Mouse (Mus musculus) MEL (cell line): ENCODE results near the gene Lmnb2. TPM values are rescaled to one million over a fixed set of nuclear protein-coding genes. Genes with fewer than 3 reads are reported as not detected.

Experiments used
- DNase-seq: peaks from one replicate; pipeline ENCODE4 v3.0.0; 2011; ENCODE audit warnings: low read depth, low spot score
- H3K27ac ChIP-seq: 2 replicates; pipeline ENCODE4 v1.5.1; 2012; ENCODE audit warnings: low read depth, mild to moderate bottlenecking, control low read depth, low read length, moderate library complexity; ENCODE audit not compliant: control insufficient read depth
- H3K27me3 ChIP-seq, 2 experiments: fragments of 150-350 bp in 1 of 2; sonication (generic) in 1 of 2; 2 replicates each; pipeline ENCODE4 v1.6.1; 2012; ENCODE audit warnings: low read length in 2 of 2, mild to moderate bottlenecking in 2 of 2, improper control_type of control experiment in 1 of 2, moderate library complexity in 1 of 2; ENCODE audit not compliant: insufficient read depth in 2 of 2, control insufficient read depth in 1 of 2
- H3K36me3 ChIP-seq, 2 experiments: 2 replicates each; pipeline ENCODE4 v1.6.1; 2012 to 2014; ENCODE audit warnings: low read length in 2 of 2, improper control_type of control experiment in 1 of 2, inconsistent platforms in 1 of 2, mild to moderate bottlenecking in 1 of 2; ENCODE audit not compliant: insufficient read depth in 2 of 2, control insufficient read depth in 1 of 2
- H3K4me1 ChIP-seq, 2 experiments: fragments of 150-350 bp in 1 of 2; sonication (generic) in 1 of 2; 2 replicates each; pipeline ENCODE4 v1.6.1; 2012; ENCODE audit warnings: low read length in 2 of 2, improper control_type of control experiment in 1 of 2, mild to moderate bottlenecking in 1 of 2; ENCODE audit not compliant: insufficient read depth in 2 of 2, control insufficient read depth in 1 of 2
- H3K4me3 ChIP-seq, 2 experiments: fragments of 150-350 bp in 1 of 2; sonication (generic) in 1 of 2; 2 replicates each; pipeline ENCODE4 v1.5.1; 2012; ENCODE audit warnings: low read depth in 2 of 2, low read length in 2 of 2, mild to moderate bottlenecking in 2 of 2, moderate library complexity in 2 of 2, control low read depth in 1 of 2, improper control_type of control experiment in 1 of 2; ENCODE audit not compliant: control insufficient read depth in 1 of 2, insufficient read depth in 1 of 2
- H3K79me2 ChIP-seq: 2 replicates; pipeline ENCODE4 v1.6.1; 2012; ENCODE audit warnings: mild to moderate bottlenecking, low read length, moderate library complexity; ENCODE audit not compliant: control insufficient read depth, poor library complexity, insufficient read depth
- H3K9ac ChIP-seq: 2 replicates; pipeline ENCODE4 v1.6.1; 2012; ENCODE audit warnings: low read depth, mild to moderate bottlenecking, control low read depth, low read length, moderate library complexity; ENCODE audit not compliant: control insufficient read depth, poor library complexity, severe bottlenecking
- H3K9me3 ChIP-seq: fragments of 150-350 bp; sonication (generic); replicated peaks from 2 replicates; pipeline ENCODE4 v1.6.1; 2012; ENCODE audit warnings: mild to moderate bottlenecking, low read length, improper control_type of control experiment, moderate library complexity; ENCODE audit not compliant: insufficient read depth
- CHD1 ChIP-seq: IDR thresholded peaks from 2 replicates; pipeline ENCODE4 v1.6.1; 2012; ENCODE audit warnings: low read depth, mild to moderate bottlenecking, inconsistent platforms, low read length, improper control_type of control experiment
- CHD2 ChIP-seq: IDR thresholded peaks from 2 replicates; pipeline ENCODE4 v1.6.1; 2011; ENCODE audit warnings: low read length, improper control_type of control experiment
- CTCF ChIP-seq, 3 experiments: IDR thresholded peaks in 2 of 3; conservative IDR thresholded peaks in 1 of 3; 2 replicates each; pipeline ENCODE4 v1.5.1; 2011 to 2012; ENCODE audit warnings: low read length in 3 of 3, low read depth in 2 of 3, mild to moderate bottlenecking in 2 of 3, improper control_type of control experiment in 1 of 3, inconsistent platforms in 1 of 3, mixed read lengths in 1 of 3, moderate library complexity in 1 of 3; ENCODE audit not compliant: control insufficient read depth in 1 of 3, insufficient read depth in 1 of 3, poor library complexity in 1 of 3, severe bottlenecking in 1 of 3
- E2F4 ChIP-seq: IDR thresholded peaks from 2 replicates; pipeline ENCODE4 v1.6.1; 2011; ENCODE audit warnings: low read depth, low read length, improper control_type of control experiment, borderline replicate concordance
- ETS1 ChIP-seq: IDR thresholded peaks from 2 replicates; pipeline ENCODE4 v1.6.1; 2012; ENCODE audit warnings: low read depth, mild to moderate bottlenecking, inconsistent platforms, low read length, improper control_type of control experiment, moderate library complexity
- GABPA ChIP-seq: IDR thresholded peaks from 2 replicates; pipeline ENCODE4 v1.6.1; 2012; ENCODE audit warnings: low read depth, mild to moderate bottlenecking, inconsistent platforms, low read length, improper control_type of control experiment, moderate library complexity
- GATA1 ChIP-seq: IDR thresholded peaks from 2 replicates; pipeline ENCODE4 v1.6.1; 2011; ENCODE audit warnings: low read depth, low read length, improper control_type of control experiment
- HCFC1 ChIP-seq: IDR thresholded peaks from 2 replicates; pipeline ENCODE4 v1.6.1; 2012; ENCODE audit warnings: low read depth, mild to moderate bottlenecking, inconsistent platforms, low read length, improper control_type of control experiment, moderate library complexity
- MEF2A ChIP-seq: IDR thresholded peaks from 2 replicates; pipeline ENCODE4 v1.6.1; 2014; ENCODE audit warnings: low read depth, mild to moderate bottlenecking, inconsistent platforms, low read length, improper control_type of control experiment; ENCODE audit not compliant: poor library complexity, insufficient replicate concordance, severe bottlenecking; ENCODE audit errors: extremely low read depth
- MXI1 ChIP-seq: IDR thresholded peaks from 2 replicates; pipeline ENCODE4 v1.6.1; 2011; ENCODE audit warnings: mild to moderate bottlenecking, low read depth, low read length, improper control_type of control experiment
- NELFE ChIP-seq: IDR thresholded peaks from 2 replicates; pipeline ENCODE4 v1.6.1; 2011; ENCODE audit warnings: low read depth, low read length, improper control_type of control experiment
- NRF1 ChIP-seq: IDR thresholded peaks from 2 replicates; pipeline ENCODE4 v1.6.1; 2014; ENCODE audit warnings: low read depth, mild to moderate bottlenecking, inconsistent platforms, low read length, improper control_type of control experiment, moderate library complexity; ENCODE audit not compliant: poor library complexity, insufficient read depth, severe bottlenecking
- POLR2A ChIP-seq, 2 experiments: IDR thresholded peaks; 2 replicates each; pipeline ENCODE4 v1.6.1; 2011 to 2012; ENCODE audit warnings: low read length in 2 of 2, mild to moderate bottlenecking in 2 of 2, control low read depth in 1 of 2, improper control_type of control experiment in 1 of 2, low read depth in 1 of 2, moderate library complexity in 1 of 2; ENCODE audit not compliant: control insufficient read depth in 1 of 2, insufficient read depth in 1 of 2, poor library complexity in 1 of 2
- POLR2AphosphoS2 ChIP-seq: IDR thresholded peaks from 2 replicates; pipeline ENCODE4 v1.6.1; 2011; ENCODE audit warnings: low read length, improper control_type of control experiment
- POLR2AphosphoS5 ChIP-seq: IDR thresholded peaks from 2 replicates; pipeline ENCODE4 v1.6.1; 2012; ENCODE audit warnings: low read depth, borderline replicate concordance, mild to moderate bottlenecking, inconsistent platforms, low read length, moderate library complexity, mixed read lengths
- RCOR1 ChIP-seq: IDR thresholded peaks from 2 replicates; pipeline ENCODE4 v1.6.1; 2012; ENCODE audit warnings: low read depth, mild to moderate bottlenecking, inconsistent platforms, low read length, improper control_type of control experiment
- SIN3A ChIP-seq: IDR thresholded peaks from 2 replicates; pipeline ENCODE4 v1.6.1; 2012; ENCODE audit warnings: low read length, improper control_type of control experiment, inconsistent platforms
- TAL1 ChIP-seq: IDR thresholded peaks from 2 replicates; pipeline ENCODE4 v1.6.1; 2012; ENCODE audit warnings: mild to moderate bottlenecking, inconsistent platforms, low read length, moderate library complexity, mixed read lengths
- TCF12 ChIP-seq: IDR thresholded peaks from 2 replicates; pipeline ENCODE4 v1.6.1; 2014; ENCODE audit warnings: low read depth, mild to moderate bottlenecking, inconsistent platforms, low read length, improper control_type of control experiment, moderate library complexity
- USF1 ChIP-seq: IDR thresholded peaks from 2 replicates; pipeline ENCODE4 v1.6.1; 2014; ENCODE audit warnings: low read depth, mild to moderate bottlenecking, inconsistent platforms, low read length, improper control_type of control experiment, moderate library complexity
- ZMIZ1 ChIP-seq: IDR thresholded peaks from 2 replicates; pipeline ENCODE4 v1.6.1; 2012; ENCODE audit warnings: low read depth, mild to moderate bottlenecking, inconsistent platforms, low read length, improper control_type of control experiment, moderate library complexity
- ZNF384 ChIP-seq: IDR thresholded peaks from 2 replicates; pipeline ENCODE4 v1.6.1; 2012; ENCODE audit warnings: low read depth, mild to moderate bottlenecking, inconsistent platforms, low read length, improper control_type of control experiment
- polyA plus RNA-seq, 2 experiments: library from polyadenylated mRNA; stranded (reverse) in 1 of 2; unstranded in 1 of 2; fragments of >175 nt in 1 of 2; fragments of >200 nt in 1 of 2; gene quantifications; 2 replicates each; pipeline versions ENCODE4 v1.2.1 to v1.2.4; 2012; ENCODE audit warnings: low replicate concordance in 2 of 2, low read depth in 1 of 2; ENCODE audit not compliant: insufficient read length in 2 of 2, insufficient read depth in 1 of 2, missing spikeins in 1 of 2
- total RNA-seq: library from RNA; depleted of rRNA; stranded (reverse); fragments of 300-350 nt; gene quantifications from 2 replicates; pipeline ENCODE4 v1.2.3, GENCODE M21; 2012

The Lmnb2 gene
- total and polyA plus RNA-seq, 3 experiments = 29.9 to 32.8 TPM; not detected in 1

DNA sequence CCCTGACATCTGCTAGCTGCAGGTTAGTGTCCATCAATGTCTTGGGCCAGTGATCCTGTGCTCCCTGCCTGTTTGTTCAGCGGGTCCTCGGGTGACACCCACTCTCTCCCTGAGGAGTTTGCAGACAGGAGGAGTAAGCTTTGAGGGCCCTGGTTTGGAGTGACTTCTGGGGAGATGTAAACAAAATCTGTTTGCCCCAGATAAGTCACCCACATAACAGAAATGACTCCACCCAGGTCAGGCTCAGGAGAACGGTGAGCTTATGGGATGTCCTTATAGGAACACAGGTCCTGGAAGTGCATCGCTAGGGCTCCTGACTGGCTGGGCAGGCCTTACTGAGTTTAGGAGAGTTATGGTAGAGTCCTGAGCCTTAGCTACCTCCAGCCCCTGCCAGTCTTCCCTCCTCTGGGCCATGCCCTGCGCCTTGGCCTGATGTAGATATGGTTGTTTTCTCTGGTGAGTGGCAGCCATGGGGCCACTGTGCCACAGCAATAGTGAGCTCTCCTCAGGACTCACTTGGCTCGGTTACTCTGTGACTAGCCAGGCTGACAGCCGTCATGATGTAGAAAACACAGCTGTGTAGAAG is 59.6 kb downstream of the Lmnb2 start (continued):
- TF ChIP-seq E2F4 (no peak), SIN3A (peak; percentile 83), TAL1 (peak; percentile 83), NRF1 (no peak), ETS1 (peak; percentile 49; the same call in 1 of the 2 replicates), MXI1 (peak; percentile 67), ZMIZ1 (peak; percentile 43; the same call in 1 of the 2 replicates), USF1 (no peak)

DNA sequence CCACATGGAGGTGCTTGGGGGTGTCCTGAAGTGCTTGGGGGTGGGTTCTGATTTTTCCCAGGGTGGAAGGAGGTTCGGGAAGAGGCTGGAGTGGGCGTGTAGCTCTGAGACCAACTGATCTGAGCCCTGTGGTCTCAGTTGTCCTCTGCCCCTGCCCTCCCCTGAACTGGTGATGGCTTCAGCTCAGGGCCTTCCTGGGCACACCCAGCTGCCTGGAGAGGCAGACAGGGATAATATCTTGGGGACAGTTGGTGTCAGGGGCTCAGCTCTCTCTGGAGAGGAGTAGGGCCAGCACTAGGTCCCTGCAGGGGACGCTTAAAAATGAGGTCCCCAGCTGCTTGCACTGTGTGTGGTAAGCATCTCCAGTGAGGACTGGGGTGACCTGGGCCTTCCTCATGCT is 60.2 kb downstream of the Lmnb2 start:
- Histone ChIP-seq H3K36me3 (peaks cover 2 to 31% of the 10 kb centered on the region in 2 experiments; a peak in 3 of 4 replicates), H3K9ac (peak overlapping the region; percentile 83), H3K4me3 (no peak overlapping the region; a peak in 1 of 4 replicates)

DNA sequence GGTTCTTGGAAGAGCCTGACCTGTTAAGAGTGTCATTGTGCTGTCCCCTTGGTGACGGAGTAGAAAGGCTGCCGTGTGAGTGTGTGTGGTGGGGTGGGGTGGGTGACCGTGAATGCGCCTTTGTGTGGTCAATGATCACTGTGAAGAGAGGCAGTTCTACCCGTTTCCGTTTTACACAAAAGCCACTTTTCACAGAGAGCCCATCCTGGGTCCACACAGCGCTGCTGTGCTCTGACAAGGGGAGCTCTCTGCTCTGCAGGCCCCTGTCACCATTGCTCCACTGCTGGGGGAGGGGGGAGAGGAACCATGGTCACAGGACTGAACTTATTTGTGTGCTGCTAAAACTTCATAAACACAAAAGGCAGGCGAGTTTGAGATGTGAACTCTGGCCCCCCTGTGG is 60.7 kb downstream of the Lmnb2 start:
- H3K27me3 ChIP-seq = no peaks in the 10 kb centered on the region
- peaks cover 64% of the 10 kb centered on the region for H3K79me2 ChIP-seq
- H3K27ac ChIP-seq = peak overlapping the region; percentile 71
- H3K9ac ChIP-seq = peak overlapping the region; percentile 83
- TF ChIP-seq CHD1 (no peak), USF1 (no peak), GABPA (no peak), POLR2AphosphoS2 (no peak), CTCF (IDR thresholded peaks at IDR 0.05 in 2 of 3, conservative IDR thresholded peaks at IDR 0.05 in 1 of 3; ENCODE audit: control insufficient read depth in 1 of 3, insufficient read depth in 1 of 3, low read depth in 2 of 3, low read length in 3 of 3, poor library complexity in 1 of 3, severe bottlenecking in 1 of 3) (no peak), MEF2A (no peak), RCOR1 (no peak), NELFE (no peak), ZNF384 (no peak), E2F4 (no peak), POLR2A (IDR thresholded peaks at IDR 0.05; ENCODE audit: control insufficient read depth in 1 of 2, insufficient read depth in 1 of 2, low read depth in 1 of 2, low read length in 2 of 2, poor library complexity in 1 of 2) (no peak), CHD2 (no peak)
- DNase-seq = no peak
- H3K36me3 ChIP-seq = peaks cover 2 to 31% of the 10 kb centered on the region in 2 experiments; a peak in 3 of 4 replicates
- no peaks in the 10 kb centered on the region for H3K9me3 ChIP-seq
- H3K4me3 ChIP-seq = no peak overlapping the region; a peak in 1 of 4 replicates
- peaks cover 19 to 43% of the 10 kb centered on the region in 2 experiments for H3K4me1 ChIP-seq

More for the DNA sequence above, 60.2 kb downstream of the Lmnb2 start:
- no peaks in the 10 kb centered on the region for H3K27me3 ChIP-seq
- no peaks in the 10 kb centered on the region for H3K9me3 ChIP-seq
- peaks cover 64% of the 10 kb centered on the region for H3K79me2 ChIP-seq
- DNase-seq = no peak
- H3K4me1 ChIP-seq = peaks cover 19 to 43% of the 10 kb centered on the region in 2 experiments
- TF ChIP-seq TCF12 (no peak), POLR2AphosphoS5 (no peak), POLR2AphosphoS2 (no peak), NELFE (no peak), GATA1 (no peak), HCFC1 (no peak), ZNF384 (no peak)
- TF ChIP-seq, all 39 proteins: peak for 0
- peak overlapping the region; percentile 71 for H3K27ac ChIP-seq
